Mouse (Mus musculus) gastrocnemius, postnatal 36 days (tissue): ENCODE measurements around the gene Rfx4. TPM values are rescaled to one million over a fixed set of nuclear protein-coding genes. Genes with fewer than 3 reads are reported as not detected.

Source experiments
- DNase-seq, 2 experiments: peaks; one replicate each; pipeline ENCODE4 v3.0.0; 2022
- intact Hi-C: fragments of 180-260 bp; cut with DNase I; formaldehyde crosslinking; loops from one replicate; pipeline ENCODE4 v1.15.1; 2025
- total RNA-seq, 2 experiments: library from RNA; stranded (reverse); gene quantifications; 2 replicates each; pipeline ENCODE4 v1.2.3; 2021

The Rfx4 gene
- total RNA-seq, 2 experiments from 2014 or later: not detected

- DNase-seq: no peak
- intact Hi-C loops: no loop called here
These were observed 1.8 kb downstream of the Rfx4 start for GRCm38 (mm10) chr10:84757426-84758199.

DNA sequence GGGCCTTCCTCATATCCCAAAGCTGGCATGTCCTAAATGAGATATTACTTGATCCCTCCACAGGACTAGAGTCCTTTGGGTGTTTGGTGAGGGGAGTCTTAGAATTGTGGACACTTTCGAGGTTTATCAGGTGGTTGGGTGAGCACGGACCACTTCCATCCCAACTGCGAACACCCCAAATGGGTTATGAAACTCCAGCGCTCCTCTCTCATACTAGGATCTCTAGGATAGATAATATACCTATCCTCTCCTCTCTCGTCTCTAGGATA lies 2.3 kb downstream of the Rfx4 start:
- intact Hi-C loops: no loop called here
- no peak for DNase-seq

DNA sequence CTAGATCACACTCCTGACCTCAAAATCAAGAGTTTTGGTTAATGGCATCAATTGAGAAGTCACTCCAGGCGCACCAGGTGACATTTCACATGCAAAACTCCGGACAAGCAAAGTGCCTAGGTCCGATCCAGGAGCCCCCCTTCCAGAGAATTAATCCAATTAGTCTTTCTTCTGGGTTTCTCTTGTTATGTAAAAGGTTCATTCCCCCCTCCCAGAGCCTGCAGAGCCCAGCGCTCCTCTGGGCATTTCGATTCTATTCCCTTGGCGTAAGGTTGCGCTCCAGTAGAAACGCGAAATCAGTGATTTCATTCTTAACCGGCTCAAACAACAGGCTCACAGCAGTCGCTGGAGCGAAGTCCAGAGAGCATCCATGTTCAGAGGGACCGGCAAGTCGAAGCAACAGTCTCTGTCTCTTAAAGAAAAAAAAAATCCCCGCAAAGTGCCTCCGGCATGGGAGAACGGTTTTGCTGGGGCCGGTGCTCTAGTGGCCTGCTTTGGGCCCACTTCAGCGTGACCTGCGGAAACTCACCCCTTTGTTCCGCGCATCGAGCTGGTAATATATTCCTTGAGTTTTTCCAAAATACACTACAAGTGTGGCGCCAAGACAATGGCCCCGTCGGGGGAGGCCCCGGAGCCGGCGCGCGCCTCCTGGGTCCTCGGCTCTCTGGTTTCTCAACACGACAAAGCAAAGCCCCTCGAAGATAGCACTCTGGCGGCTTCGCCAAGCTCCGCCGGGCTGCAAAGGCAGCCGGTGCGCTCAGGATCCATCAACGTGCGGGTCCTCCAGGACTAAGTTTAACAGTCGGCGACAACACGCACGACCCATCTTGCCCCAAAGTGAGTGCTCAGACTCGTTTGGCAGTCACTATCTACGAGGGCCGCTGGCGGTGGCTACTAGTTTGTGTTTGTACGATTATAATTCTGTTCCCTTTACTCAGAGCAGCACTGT lies 2.9 kb downstream of the Rfx4 start:
- no peak for DNase-seq
- intact Hi-C loops: no loop called here

DNA sequence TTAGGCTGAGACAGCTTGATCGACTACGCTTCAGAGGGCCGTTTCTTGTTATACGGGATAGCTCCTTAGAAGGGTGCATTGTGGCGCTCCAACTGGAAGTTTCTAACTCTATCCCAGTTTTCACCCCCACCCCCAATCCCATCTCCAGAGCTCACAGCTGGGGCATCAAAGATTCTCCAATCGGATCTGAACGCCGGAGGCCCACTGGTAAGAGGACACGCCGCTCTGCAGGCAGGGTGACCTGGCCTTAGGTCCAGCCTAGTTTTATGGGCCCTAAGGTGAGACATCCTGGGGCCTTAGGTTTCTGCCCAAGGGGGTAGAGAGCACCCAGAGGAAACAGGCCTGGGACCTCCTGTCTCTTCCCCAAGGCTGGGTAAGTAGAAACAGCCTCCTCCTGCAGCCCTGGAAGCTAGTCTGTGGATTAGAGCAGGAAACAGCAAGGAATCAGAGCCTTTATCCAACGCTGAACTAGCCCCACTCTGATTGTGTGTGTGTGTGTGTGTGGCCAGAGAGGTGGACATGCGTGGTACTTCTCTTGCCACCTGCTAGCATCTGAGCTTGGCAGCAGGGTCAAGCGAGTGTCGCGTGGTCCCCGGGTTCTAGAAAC lies 3.8 kb downstream of the Rfx4 start:
- DNase-seq: no peak
- intact Hi-C loops: no loop called here

DNA sequence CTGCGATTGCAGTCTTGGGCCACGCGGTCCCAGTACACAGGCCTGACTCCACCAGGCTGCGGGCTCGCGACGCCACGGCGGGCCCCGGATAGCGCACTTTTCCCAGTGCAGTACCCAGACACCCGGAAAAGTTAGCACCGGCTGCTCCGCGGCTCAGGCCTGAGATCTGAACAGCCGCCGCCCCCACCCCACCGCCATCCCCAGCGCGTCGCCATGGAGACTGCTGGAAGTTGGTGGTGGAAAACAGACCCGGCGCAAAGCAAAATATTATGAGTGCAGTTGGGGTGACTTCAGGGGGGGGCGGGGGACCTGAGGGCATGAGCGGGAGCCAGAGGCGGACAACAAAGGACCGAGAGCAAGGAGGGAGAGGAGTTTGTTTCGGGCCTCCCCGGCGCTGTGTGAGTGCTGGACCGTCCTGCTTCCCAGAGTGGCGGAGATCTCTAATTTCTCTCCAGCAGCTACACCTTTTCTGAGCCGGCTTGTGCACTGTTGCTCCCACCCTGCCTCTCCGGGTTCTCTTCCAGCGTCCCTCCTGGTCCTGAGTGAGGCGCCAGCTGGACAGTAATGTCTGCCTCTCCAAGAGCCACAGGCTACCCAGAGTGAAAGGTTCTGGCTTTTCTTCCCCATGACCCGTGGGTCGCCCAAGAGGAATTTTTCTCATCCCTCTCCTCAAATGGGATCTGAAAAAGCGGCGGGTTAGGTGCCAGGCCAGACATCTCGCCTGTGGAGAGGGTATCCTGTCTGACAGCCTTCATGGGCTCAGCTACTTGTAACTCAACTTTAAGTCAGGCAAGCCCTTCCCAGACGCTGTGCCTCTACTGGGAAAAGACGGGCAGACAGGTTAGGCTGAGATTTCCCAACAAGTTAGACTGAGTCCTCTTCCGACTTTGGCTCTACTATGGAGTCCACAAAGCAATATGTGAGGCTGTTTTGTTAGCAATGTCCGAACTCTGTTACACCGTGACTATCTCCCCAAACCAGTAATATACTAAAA lies 4.6 kb downstream of the Rfx4 start:
- intact Hi-C loops: no loop called here
- DNase-seq: no peak

- intact Hi-C loops: no loop called here
These were observed 12.9 kb downstream of the Rfx4 start for GRCm38 (mm10) chr10:84768766-84769165.

GRCm38 (mm10) chr10:84772380-84773130 lies 16.7 kb downstream of the Rfx4 start:
- DNase-seq: no peak
- intact Hi-C loops: no loop called here

More at GRCm38 (mm10) chr10:84768766-84769165, 12.9 kb downstream of the Rfx4 start:
- DNase-seq: no peak

DNA sequence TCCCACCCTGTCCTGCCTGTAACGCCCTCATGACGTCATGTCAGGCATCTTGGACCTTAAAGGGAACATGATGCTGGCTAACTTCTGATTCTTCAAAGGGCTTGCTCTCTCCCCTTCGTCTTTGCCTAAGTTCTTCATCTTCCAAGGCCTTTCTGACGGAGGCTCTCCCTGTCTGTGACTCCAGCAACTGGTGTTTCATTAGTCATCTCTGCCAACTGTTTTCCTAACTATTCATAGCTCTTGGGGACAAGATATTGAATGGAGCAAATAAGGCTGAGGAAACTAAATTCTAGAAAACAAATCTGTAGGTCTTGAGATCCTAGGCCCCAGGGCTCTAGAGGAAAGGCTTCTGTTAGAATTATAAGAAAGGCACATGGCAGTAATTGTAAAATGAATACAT lies 18.0 kb downstream of the Rfx4 start:
- no peak for DNase-seq
- intact Hi-C loops: no loop called here

- DNase-seq: peak; percentile 34 to 48
- intact Hi-C loops: no loop called here
These were observed 18.7 kb downstream of the Rfx4 start for GRCm38 (mm10) chr10:84774573-84774972.

DNA sequence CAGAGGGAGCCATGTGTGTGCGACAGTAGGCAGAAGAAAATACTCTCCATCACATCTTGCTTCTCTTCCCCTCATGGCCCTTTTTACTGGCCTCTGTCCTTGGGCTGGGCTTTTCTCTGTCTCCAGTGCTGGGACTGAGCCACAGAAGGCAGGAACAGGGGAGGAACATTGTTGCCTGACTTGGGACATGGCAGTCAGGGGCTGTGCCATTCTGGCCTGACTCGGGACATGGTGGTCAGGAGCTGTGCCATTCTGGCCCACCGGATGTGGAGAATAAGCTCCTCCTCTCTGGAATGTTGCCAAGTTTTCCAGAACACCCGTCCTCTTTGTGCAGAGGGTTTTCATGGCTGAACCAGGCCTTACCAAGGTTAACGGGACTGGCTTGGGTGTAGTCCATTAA lies 21.2 kb downstream of the Rfx4 start:
- DNase-seq: no peak
- intact Hi-C loops: no loop called here

- no peak for DNase-seq
- intact Hi-C loops: no loop called here
These were observed 22.1 kb downstream of the Rfx4 start for GRCm38 (mm10) chr10:84777974-84778373.

DNA sequence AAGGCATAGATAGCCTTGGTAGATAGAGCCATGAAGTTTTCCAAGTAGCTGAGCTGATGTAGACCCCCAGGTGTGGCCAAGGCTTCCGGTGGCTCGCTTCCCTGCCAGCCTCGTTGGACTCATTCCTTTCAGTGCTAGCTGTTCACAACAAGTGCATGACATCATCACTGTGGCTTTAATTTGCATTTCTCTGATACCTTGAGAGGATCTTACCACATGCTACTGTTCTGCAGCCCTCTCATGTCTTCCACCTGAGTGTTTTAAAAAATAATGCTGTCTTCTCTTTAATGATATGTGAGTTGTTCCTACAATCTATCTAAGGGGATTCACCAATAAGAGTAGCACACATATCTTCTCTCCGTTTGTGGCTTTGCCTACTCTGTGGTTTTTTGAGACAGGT lies 25.0 kb downstream of the Rfx4 start:
- DNase-seq: no peak
- intact Hi-C loops: no loop called here

DNA sequence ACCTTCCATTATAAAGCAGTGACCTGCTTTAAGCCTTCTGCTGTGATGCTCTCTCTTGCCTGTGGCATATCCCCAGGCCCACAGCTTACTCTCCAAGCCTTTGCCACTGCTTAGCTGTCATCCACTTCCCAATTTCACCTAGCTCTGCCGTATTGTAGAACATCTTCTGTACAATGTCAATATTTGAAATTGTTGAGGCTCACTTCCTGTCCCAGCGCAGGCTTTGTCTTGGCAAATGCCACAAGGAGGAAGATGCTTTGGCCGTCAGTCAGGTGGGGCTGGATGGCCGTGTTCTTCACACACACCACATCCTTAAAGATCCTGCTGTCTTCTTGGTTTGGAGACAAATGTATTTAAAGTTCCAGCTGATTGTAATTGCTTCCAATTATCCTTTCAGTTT lies 29.5 kb downstream of the Rfx4 start:
- no peak for DNase-seq
- intact Hi-C loops: no loop called here

GRCm38 (mm10) chr10:84790323-84790722 lies 34.5 kb downstream of the Rfx4 start:
- no peak for DNase-seq
- intact Hi-C loops: no loop called here

DNA sequence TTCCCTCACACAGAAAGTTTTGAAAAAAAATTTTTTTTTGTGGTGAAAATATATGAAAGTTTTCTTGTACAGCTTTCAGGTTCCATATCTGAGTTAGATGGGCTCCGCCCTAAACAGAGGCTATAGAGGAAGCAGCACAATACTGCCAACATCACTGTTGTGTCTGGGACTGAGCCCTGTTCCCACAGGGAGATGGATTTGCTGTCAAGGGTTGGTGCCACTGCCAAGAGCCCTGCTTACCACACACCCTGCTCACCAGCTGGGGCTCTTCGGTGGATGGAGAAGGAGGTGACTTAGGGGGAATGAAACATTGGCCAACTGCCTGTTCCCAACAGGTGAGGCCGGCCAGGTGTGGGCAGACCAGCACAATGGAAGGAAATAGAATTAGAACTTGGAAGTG lies 35.3 kb downstream of the Rfx4 start:
- intact Hi-C loops: no loop called here

DNA sequence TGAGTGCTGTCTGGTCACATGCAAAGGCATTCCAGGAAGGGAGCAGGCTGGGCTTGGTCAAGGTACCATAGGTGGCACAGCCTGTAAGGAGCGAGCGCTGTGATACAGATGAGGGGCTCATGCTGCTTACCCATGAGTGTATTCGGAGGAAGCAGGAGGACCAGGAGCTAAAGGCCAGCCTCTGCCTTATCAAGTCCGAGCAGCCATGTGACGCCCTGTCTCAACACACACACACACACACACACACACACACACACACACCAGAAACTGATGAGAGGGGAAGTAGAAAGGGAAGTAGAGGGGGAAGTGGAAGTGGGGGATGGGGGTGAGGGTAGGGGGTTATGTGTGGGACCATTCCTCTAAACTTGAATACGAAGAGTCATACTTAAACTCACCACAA lies 45.7 kb downstream of the Rfx4 start:
- intact Hi-C loops: no loop called here
- DNase-seq: no peak

More for the DNA sequence above, 35.3 kb downstream of the Rfx4 start:
- no peak for DNase-seq

DNA sequence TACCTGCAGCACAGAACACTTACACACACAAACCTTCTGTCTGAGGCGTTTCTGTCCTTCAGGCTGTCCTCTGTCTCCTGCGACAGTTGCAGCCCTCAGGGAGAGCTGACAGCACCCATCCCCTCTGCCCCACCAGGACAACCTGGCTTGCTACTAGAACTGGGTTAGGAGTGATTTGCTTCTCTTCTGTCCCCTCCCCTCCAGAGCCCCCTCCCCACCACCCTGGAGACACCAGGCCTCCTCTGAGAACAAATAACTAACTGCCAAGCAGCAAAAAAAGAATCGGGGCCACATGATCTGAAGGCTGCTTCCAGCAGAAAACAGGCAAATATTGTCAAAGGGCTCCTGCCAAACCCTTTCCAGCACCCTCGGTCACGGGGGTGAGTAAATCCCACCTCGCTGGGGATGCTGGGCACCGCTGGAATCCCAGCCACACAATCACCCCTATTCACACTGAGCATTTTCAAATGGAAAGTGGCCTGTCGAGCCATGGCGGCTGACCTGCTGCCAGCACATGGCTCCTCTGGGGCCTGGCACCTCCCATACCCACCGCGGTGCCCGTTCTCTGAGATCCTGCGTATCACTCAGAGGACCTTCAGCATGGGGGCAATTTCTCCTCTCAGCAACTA lies 47.5 kb downstream of the Rfx4 start:
- intact Hi-C loops: no loop called here
- no peak for DNase-seq

GRCm38 (mm10) chr10:84805576-84805975 lies 49.7 kb downstream of the Rfx4 start:
- DNase-seq: no peak
- intact Hi-C loops: no loop called here

DNA sequence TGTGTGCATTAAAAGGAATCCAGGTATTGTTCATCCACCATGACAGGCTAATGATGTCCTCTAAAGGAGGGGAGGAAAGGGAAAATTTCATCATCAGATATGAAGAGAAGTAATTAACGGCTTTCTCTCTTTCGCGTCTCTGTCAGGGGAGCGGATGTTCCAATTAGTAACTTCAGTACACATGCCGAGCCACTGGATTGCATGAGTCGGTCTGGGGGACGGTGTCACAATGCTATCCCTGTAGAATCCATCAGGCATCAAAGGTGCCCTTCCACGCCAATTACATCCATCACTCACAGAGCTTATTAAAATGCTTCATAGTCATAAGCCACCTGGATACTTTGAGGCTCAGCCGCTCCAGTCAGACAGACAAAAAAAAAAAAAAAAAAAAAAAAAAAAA lies 51.3 kb downstream of the Rfx4 start:
- intact Hi-C loops: no loop called here
- no peak for DNase-seq
